Comparison of ENCODE assay signal across 13 mouse cellular contexts in the genomic region with DNA sequence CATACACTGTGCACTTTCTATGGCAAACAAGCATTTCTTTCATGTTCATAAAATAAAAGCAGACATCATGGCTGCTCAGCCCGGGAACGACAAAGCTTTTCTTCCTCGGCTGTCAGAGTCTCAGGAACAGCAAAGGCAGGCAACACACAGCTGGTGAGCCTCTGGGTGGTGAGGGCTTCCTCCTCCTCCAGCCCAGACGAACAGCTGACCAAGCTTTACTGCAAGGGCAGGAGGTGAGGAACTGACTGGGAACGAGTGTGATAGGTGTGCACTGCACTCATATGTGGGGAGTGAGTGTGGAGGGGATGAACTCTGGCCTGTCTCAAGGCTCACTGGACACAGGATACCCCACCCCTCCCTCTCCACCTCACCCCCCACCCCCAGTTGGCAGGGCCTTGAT. TPM values are rescaled to one million over a fixed set of nuclear protein-coding genes. Genes with fewer than 3 reads are reported as not detected.
DNase-seq lines count a peak whose midpoint lies in the region; ATAC-seq lines count a peak whose summit lies in the region.
"Had no signal": no experiment of that assay in that cellular context is flagged by ENCODE, and none has a peak within 500 bp of the region (broad histone marks: within the 10 kb centered on the region; RNA-seq: fewer than 3 reads in every experiment).

No protein-coding gene starts in this region.

- H3K36me3 ChIP-seq in heart, embryonic 11.5 days (ENCODE audit: control insufficient read depth, insufficient read depth, low read length) = peaks cover 33% of the 10 kb centered on the region
- H3K36me3 ChIP-seq in kidney, embryonic 14.5 days (ENCODE audit: control insufficient read depth, insufficient read depth, low read length) = peaks cover 51% of the 10 kb centered on the region
- H3K36me3 ChIP-seq: G1E had no signal

- H3K4me2 ChIP-seq in heart, embryonic 11.5 days = no peak overlapping the region
- H3K4me2 ChIP-seq in kidney, embryonic 14.5 days (replicated peaks; ENCODE audit: low read depth, low read length) = no peak overlapping the region
- H3K4me2 ChIP-seq: limb, embryonic 15.5 days had no signal

- 60% methylated on average over 5 of the region's 5 CpGs for WGBS in heart, embryonic 11.5 days (ENCODE audit: insufficient replicate concordance)
- 24% methylated on average over 5 of the region's 5 CpGs for WGBS in kidney, embryonic 14.5 days

- no peak for ATAC-seq in heart, embryonic 11.5 days (replicated peaks; ENCODE audit: insufficient number of reproducible peaks, low FRiP score, low TSS enrichment)
- ATAC-seq in kidney, embryonic 14.5 days (ENCODE audit: low FRiP score, low TSS enrichment) = peak; percentile 59
- no peak for ATAC-seq in erythroblast, adult 5-6 weeks (replicated peaks; ENCODE audit: low FRiP score, poor library complexity, severe bottlenecking)

- 0 out of 2 replicates have a peak overlapping the region, but pooled peaks have one; percentile 41 for H3K27ac ChIP-seq in heart, embryonic 11.5 days (ENCODE audit: low read depth, low read length)
- peak overlapping the region; percentile 4; the same call in 1 of the 2 replicates for H3K27ac ChIP-seq in kidney, embryonic 14.5 days (ENCODE audit: low read depth, low read length)

- peaks cover 45% of the 10 kb centered on the region for H3K4me1 ChIP-seq in heart, embryonic 11.5 days (ENCODE audit: control insufficient read depth, insufficient read depth, low read length)
- H3K4me1 ChIP-seq in kidney, embryonic 14.5 days (ENCODE audit: control insufficient read depth, insufficient read depth, low read length) = peaks cover 11% of the 10 kb centered on the region

- intact Hi-C loops in heart, postnatal 14 days (cut with DNase I) = loop anchor here (5.0 kb wide), 1 partner anchor 33 kb away; no protein-coding TSS in a partner anchor

- no peak overlapping the region for H3K4me3 ChIP-seq in heart, embryonic 11.5 days (ENCODE audit: low read depth, low read length)
- no peak overlapping the region for H3K4me3 ChIP-seq in kidney, embryonic 14.5 days (ENCODE audit: low read length)
- H3K4me3 ChIP-seq: erythroblast, embryonic 14.5 days; limb, embryonic 15.5 days had no signal

- H3K27me3 ChIP-seq in heart, embryonic 11.5 days (ENCODE audit: control insufficient read depth, insufficient read depth, low read length) = no peaks in the 10 kb centered on the region
- H3K27me3 ChIP-seq in kidney, embryonic 14.5 days (ENCODE audit: control insufficient read depth, insufficient read depth, low read length) = no peaks in the 10 kb centered on the region
- H3K27me3 ChIP-seq: limb, embryonic 15.5 days had no signal

- H3K9ac ChIP-seq in heart, embryonic 11.5 days (ENCODE audit: low read depth, low read length) = no peak overlapping the region
- H3K9ac ChIP-seq in kidney, embryonic 14.5 days (ENCODE audit: low read depth, low read length) = no peak overlapping the region
- H3K9ac ChIP-seq: limb, embryonic 15.5 days had no signal

- no peaks in the 10 kb centered on the region for H3K9me3 ChIP-seq in heart, embryonic 11.5 days (replicated peaks; ENCODE audit: control insufficient read depth, low read length)
- no peaks in the 10 kb centered on the region for H3K9me3 ChIP-seq in kidney, embryonic 14.5 days (ENCODE audit: control insufficient read depth, low read length)
- H3K9me3 ChIP-seq: G1E; limb, embryonic 15.5 days had no signal

- DNase-seq in heart, postnatal 14 days = no peak
- peak; percentile 25 to 33 for DNase-seq in right cerebral cortex, postnatal 10 days (ENCODE audit: low spot score in 2 of 2)
- no peak for DNase-seq in right cerebral cortex, postnatal 36 days (ENCODE audit: low spot score in 2 of 2)
- DNase-seq in thymus, postnatal 0 days (ENCODE audit: low spot score) = no peak
- DNase-seq: right cerebral cortex, adult 18-20 months; thymus, postnatal 25 days had no signal

RNA-seq across cellular contexts. Expression of a gene that starts 24.7 kb away (rescaled TPM):
- polyA plus RNA-seq in heart, embryonic 11.5 days (2014; fragmentation: Nextera tagmentation; extraction: Ambion mirVana) = 46.6 and 53.8 TPM in 2 replicates
- 10 to 100 TPM; 27.1 to 35.7 TPM for total RNA-seq in heart, postnatal 14 days (2021)
- 39.1 and 55.6 TPM in 2 replicates for polyA plus RNA-seq in kidney, embryonic 14.5 days (2014; fragmentation: Nextera tagmentation; extraction: Ambion mirVana)
- polyA plus RNA-seq in thymus, postnatal 0 days (2015; fragmentation: Nextera tagmentation; extraction: Ambion mirVana) = 4.1 TPM in 2 replicates
- total RNA-seq in erythroblast, adult 5-6 weeks (2015; ENCODE audit: low replicate concordance) = not detected in 2 replicates
- not detected in 2 replicates for total RNA-seq in erythroblast, adult 5-6 weeks (2017; ENCODE audit: low replicate concordance)
- total RNA-seq: megakaryocyte-erythroid progenitor cell, adult 5-6 weeks had no signal

RNA-seq across cellular contexts. Expression of a gene that starts 28.1 kb away (rescaled TPM):
- not detected in 2 replicates for polyA plus RNA-seq in heart, embryonic 11.5 days (2014; fragmentation: Nextera tagmentation; extraction: Ambion mirVana)
- total RNA-seq in heart, postnatal 14 days (2021) = not detected
- not detected in 2 replicates for polyA plus RNA-seq in kidney, embryonic 14.5 days (2014; fragmentation: Nextera tagmentation; extraction: Ambion mirVana)
- polyA plus RNA-seq in thymus, postnatal 0 days (2015; fragmentation: Nextera tagmentation; extraction: Ambion mirVana) = 1.1 TPM in 2 replicates
- not detected in 2 replicates for total RNA-seq in erythroblast, adult 5-6 weeks (2015; ENCODE audit: low replicate concordance)
- not detected in 2 replicates for total RNA-seq in erythroblast, adult 5-6 weeks (2017; ENCODE audit: low replicate concordance)
- total RNA-seq: G1E; megakaryocyte-erythroid progenitor cell, adult 5-6 weeks had no signal
- polyA plus RNA-seq: erythroblast, embryonic 14.5 days; G1E had no signal

Comparison
In these comparisons a context has a peak if more than half of its experiments do, and no peak if none do; other contexts are left out.
1. DNase-seq: peak in right cerebral cortex, postnatal 10 days (2 of 2); none in heart, postnatal 14 days (0 of 2), right cerebral cortex, postnatal 36 days (0 of 2) and thymus, postnatal 0 days (single experiment).